Mouse (Mus musculus) forebrain, embryonic 11.5 days (tissue): ENCODE measurements at regions not wholly inside any gene's neighbourhood (a gene's known extent, or its start where the extent isn't known, plus 50 kb on each side); places are given as distances from the start of the nearest gene placed in this dataset.
"Not testable (repeated sequence)": the region's sequence is repeated elsewhere in the genome, so short reads cannot be mapped to it uniquely, and the experiment has no call there.

ENCODE experiments used
- ATAC-seq: fragments of 200-750 bp; cut with Nextera tagmentation; replicated peaks from 2 replicates; pipeline ENCODE4 v1.8.0; 2017; ENCODE audit warnings: moderate TSS enrichment; ENCODE audit not compliant: low FRiP score
- DNase-seq: peaks from one replicate; pipeline ENCODE4 v3.0.0-alpha.2; 2017; ENCODE audit warnings: low spot score
- H3K27ac ChIP-seq: fragments of 300-500 bp; sonication (generic); 2 replicates; pipeline ENCODE4 v1.5.1; 2014; ENCODE audit warnings: low read depth, low read length
- H3K27me3 ChIP-seq: fragments of 300-500 bp; sonication (generic); 2 replicates; pipeline ENCODE4 v1.6.1; 2014; ENCODE audit warnings: mild to moderate bottlenecking, low read length, mixed read lengths; ENCODE audit not compliant: control insufficient read depth, insufficient read depth
- H3K36me3 ChIP-seq: fragments of 300-500 bp; sonication (generic); 2 replicates; pipeline ENCODE4 v1.6.1; 2014; ENCODE audit warnings: mild to moderate bottlenecking, low read length, moderate library complexity, mixed read lengths; ENCODE audit not compliant: control insufficient read depth, insufficient read depth
- H3K4me1 ChIP-seq: fragments of 300-500 bp; sonication (generic); replicated peaks from 2 replicates; pipeline ENCODE4 v1.6.1; 2014; ENCODE audit warnings: low read length, mixed read lengths; ENCODE audit not compliant: control insufficient read depth, insufficient read depth
- H3K4me2 ChIP-seq: fragments of 300-500 bp; sonication (generic); 2 replicates; pipeline ENCODE4 v1.6.1; 2014; ENCODE audit warnings: low read depth, mild to moderate bottlenecking, low read length, moderate library complexity, mixed read lengths; ENCODE audit not compliant: severe bottlenecking
- H3K4me3 ChIP-seq: fragments of 300-500 bp; sonication (generic); 2 replicates; pipeline ENCODE4 v1.5.1; 2014; ENCODE audit warnings: low read depth, low read length
- H3K9ac ChIP-seq: fragments of 300-500 bp; sonication (generic); 2 replicates; pipeline ENCODE4 v1.6.1; 2014; ENCODE audit warnings: low read length
- H3K9me3 ChIP-seq: fragments of 300-500 bp; sonication (generic); 2 replicates; pipeline ENCODE4 v1.6.1; 2016; ENCODE audit warnings: low read length, mixed read lengths; ENCODE audit not compliant: control insufficient read depth
- WGBS: fragments of 180-500 bp; shearing (Covaris S2); extraction: QIAGEN DNeasy Blood & Tissue Kit; methylation state at CpG from one replicate; pipeline ENCODE4 v1.1.7; 2014; 5-methylcytosine and 5-hydroxymethylcytosine counted together

- 82% methylated on average over 4 of the region's 4 CpGs for WGBS
Measured at GRCm38 (mm10) chr1:117354624-117355023, 342.3 kb upstream of the Gm28363 start.

GRCm38 (mm10) chr1:117356418-117357194, 340.3 kb upstream of the Gm28363 start:
- no peak for ATAC-seq
- Histone ChIP-seq H3K9me3 (no peaks in the 10 kb centered on the region), H3K27ac (no peak overlapping the region), H3K9ac (no peak overlapping the region), H3K36me3 (no peaks in the 10 kb centered on the region), H3K4me1 (no peaks in the 10 kb centered on the region), H3K27me3 (no peaks in the 10 kb centered on the region), H3K4me2 (no peak overlapping the region), H3K4me3 (no peak overlapping the region)
- no peak for DNase-seq
- WGBS = 88% methylated on average over 5 of the region's 5 CpGs

More at GRCm38 (mm10) chr1:117354624-117355023, 342.3 kb upstream of the Gm28363 start:
- H3K4me2 ChIP-seq = no peak overlapping the region
- no peaks in the 10 kb centered on the region for H3K4me1 ChIP-seq
- no peak for ATAC-seq
- no peak for DNase-seq
- H3K9me3 ChIP-seq = no peaks in the 10 kb centered on the region
- H3K27ac ChIP-seq = no peak overlapping the region
- H3K9ac ChIP-seq = no peak overlapping the region
- H3K36me3 ChIP-seq = no peaks in the 10 kb centered on the region
- no peaks in the 10 kb centered on the region for H3K27me3 ChIP-seq
- H3K4me3 ChIP-seq = no peak overlapping the region

- Histone ChIP-seq H3K9ac (no peak overlapping the region), H3K27ac (no peak overlapping the region), H3K9me3 (no peaks in the 10 kb centered on the region), H3K36me3 (no peaks in the 10 kb centered on the region), H3K4me2 (no peak overlapping the region), H3K4me3 (no peak overlapping the region), H3K4me1 (no peaks in the 10 kb centered on the region), H3K27me3 (no peaks in the 10 kb centered on the region)
- ATAC-seq (peak; percentile 73), DNase-seq (no peak)
Measured at GRCm38 (mm10) chr1:117364066-117364465, 332.9 kb upstream of the Gm28363 start.

GRCm38 (mm10) chr1:117412349-117412748, 284.6 kb upstream of the Gm28363 start:
- Histone ChIP-seq H3K27me3 (no peaks in the 10 kb centered on the region), H3K36me3 (no peaks in the 10 kb centered on the region), H3K4me3 (no peak overlapping the region), H3K9ac (no peak overlapping the region), H3K4me2 (no peak overlapping the region), H3K4me1 (no peaks in the 10 kb centered on the region), H3K27ac (no peak overlapping the region), H3K9me3 (no peaks in the 10 kb centered on the region)
- ATAC-seq (no peak), DNase-seq (no peak)

GRCm38 (mm10) chr1:117457736-117458135, 239.2 kb upstream of the Gm28363 start:
- no peaks in the 10 kb centered on the region for H3K9me3 ChIP-seq
- H3K4me1 ChIP-seq = no peaks in the 10 kb centered on the region
- 46% methylated on average over 2 of the region's 2 CpGs for WGBS
- H3K4me3 ChIP-seq = no peak overlapping the region
- DNase-seq (no peak), ATAC-seq (no peak)
- no peaks in the 10 kb centered on the region for H3K27me3 ChIP-seq
- H3K4me2 ChIP-seq = no peak overlapping the region
- no peak overlapping the region for H3K27ac ChIP-seq
- H3K36me3 ChIP-seq = no peaks in the 10 kb centered on the region
- no peak overlapping the region for H3K9ac ChIP-seq

GRCm38 (mm10) chr1:117458156-117458850, 238.6 kb upstream of the Gm28363 start:
- not testable (repeated sequence) for H3K4me1 ChIP-seq, H3K36me3 ChIP-seq, H3K27ac ChIP-seq, H3K4me2 ChIP-seq, ATAC-seq, DNase-seq, H3K4me3 ChIP-seq, H3K9me3 ChIP-seq, H3K27me3 ChIP-seq, H3K9ac ChIP-seq
- WGBS = 71% methylated on average over 7 of the region's 7 CpGs

- not testable (repeated sequence) for ATAC-seq, H3K4me3 ChIP-seq, H3K9me3 ChIP-seq, H3K36me3 ChIP-seq, H3K9ac ChIP-seq, H3K4me1 ChIP-seq, DNase-seq, H3K27ac ChIP-seq, H3K4me2 ChIP-seq, H3K27me3 ChIP-seq
Measured at GRCm38 (mm10) chr1:117459126-117459525, 237.8 kb upstream of the Gm28363 start.

- H3K4me1 ChIP-seq = no peaks in the 10 kb centered on the region
- no peak overlapping the region for H3K9ac ChIP-seq
- ATAC-seq (no peak), DNase-seq (no peak)
- no peaks in the 10 kb centered on the region for H3K27me3 ChIP-seq
- H3K4me3 ChIP-seq = no peak overlapping the region
- 76% methylated on average over 3 of the region's 3 CpGs for WGBS
- H3K4me2 ChIP-seq = no peak overlapping the region
- no peaks in the 10 kb centered on the region for H3K36me3 ChIP-seq
- H3K9me3 ChIP-seq = no peaks in the 10 kb centered on the region
- H3K27ac ChIP-seq = no peak overlapping the region
Measured at GRCm38 (mm10) chr1:117490176-117490575, 206.8 kb upstream of the Gm28363 start.

- H3K4me1 ChIP-seq = no peaks in the 10 kb centered on the region
- H3K9me3 ChIP-seq = no peaks in the 10 kb centered on the region
- H3K36me3 ChIP-seq = no peaks in the 10 kb centered on the region
- H3K27ac ChIP-seq = no peak overlapping the region
- ATAC-seq (no peak), DNase-seq (no peak)
- H3K27me3 ChIP-seq = no peaks in the 10 kb centered on the region
- H3K4me2 ChIP-seq = no peak overlapping the region
- no peak overlapping the region for H3K9ac ChIP-seq
- no peak overlapping the region for H3K4me3 ChIP-seq
Measured at GRCm38 (mm10) chr1:117497003-117497402, 199.9 kb upstream of the Gm28363 start.
